Mouse (Mus musculus) MEL (cell line): ENCODE results near the gene Alkbh4. TPM values are rescaled to one million over a fixed set of nuclear protein-coding genes. Genes with fewer than 3 reads are reported as not detected.

Source experiments
- DNase-seq: peaks from one replicate; pipeline ENCODE4 v3.0.0; 2011; ENCODE audit warnings: low read depth, low spot score
- H3K27ac ChIP-seq: 2 replicates; pipeline ENCODE4 v1.5.1; 2012; ENCODE audit warnings: low read depth, mild to moderate bottlenecking, control low read depth, low read length, moderate library complexity; ENCODE audit not compliant: control insufficient read depth
- H3K27me3 ChIP-seq, 2 experiments: fragments of 150-350 bp in 1 of 2; sonication (generic) in 1 of 2; 2 replicates each; pipeline ENCODE4 v1.6.1; 2012; ENCODE audit warnings: low read length in 2 of 2, mild to moderate bottlenecking in 2 of 2, improper control_type of control experiment in 1 of 2, moderate library complexity in 1 of 2; ENCODE audit not compliant: insufficient read depth in 2 of 2, control insufficient read depth in 1 of 2
- H3K36me3 ChIP-seq, 2 experiments: 2 replicates each; pipeline ENCODE4 v1.6.1; 2012 to 2014; ENCODE audit warnings: low read length in 2 of 2, improper control_type of control experiment in 1 of 2, inconsistent platforms in 1 of 2, mild to moderate bottlenecking in 1 of 2; ENCODE audit not compliant: insufficient read depth in 2 of 2, control insufficient read depth in 1 of 2
- H3K4me1 ChIP-seq, 2 experiments: fragments of 150-350 bp in 1 of 2; sonication (generic) in 1 of 2; 2 replicates each; pipeline ENCODE4 v1.6.1; 2012; ENCODE audit warnings: low read length in 2 of 2, improper control_type of control experiment in 1 of 2, mild to moderate bottlenecking in 1 of 2; ENCODE audit not compliant: insufficient read depth in 2 of 2, control insufficient read depth in 1 of 2
- H3K4me3 ChIP-seq, 2 experiments: fragments of 150-350 bp in 1 of 2; sonication (generic) in 1 of 2; 2 replicates each; pipeline ENCODE4 v1.5.1; 2012; ENCODE audit warnings: low read depth in 2 of 2, low read length in 2 of 2, mild to moderate bottlenecking in 2 of 2, moderate library complexity in 2 of 2, control low read depth in 1 of 2, improper control_type of control experiment in 1 of 2; ENCODE audit not compliant: control insufficient read depth in 1 of 2, insufficient read depth in 1 of 2
- H3K79me2 ChIP-seq: 2 replicates; pipeline ENCODE4 v1.6.1; 2012; ENCODE audit warnings: mild to moderate bottlenecking, low read length, moderate library complexity; ENCODE audit not compliant: control insufficient read depth, poor library complexity, insufficient read depth
- H3K9ac ChIP-seq: 2 replicates; pipeline ENCODE4 v1.6.1; 2012; ENCODE audit warnings: low read depth, mild to moderate bottlenecking, control low read depth, low read length, moderate library complexity; ENCODE audit not compliant: control insufficient read depth, poor library complexity, severe bottlenecking
- H3K9me3 ChIP-seq: fragments of 150-350 bp; sonication (generic); replicated peaks from 2 replicates; pipeline ENCODE4 v1.6.1; 2012; ENCODE audit warnings: mild to moderate bottlenecking, low read length, improper control_type of control experiment, moderate library complexity; ENCODE audit not compliant: insufficient read depth
- CHD2 ChIP-seq: IDR thresholded peaks from 2 replicates; pipeline ENCODE4 v1.6.1; 2011; ENCODE audit warnings: low read length, improper control_type of control experiment
- CTCF ChIP-seq, 3 experiments: IDR thresholded peaks in 2 of 3; conservative IDR thresholded peaks in 1 of 3; 2 replicates each; pipeline ENCODE4 v1.5.1; 2011 to 2012; ENCODE audit warnings: low read length in 3 of 3, low read depth in 2 of 3, mild to moderate bottlenecking in 2 of 3, improper control_type of control experiment in 1 of 3, inconsistent platforms in 1 of 3, mixed read lengths in 1 of 3, moderate library complexity in 1 of 3; ENCODE audit not compliant: control insufficient read depth in 1 of 3, insufficient read depth in 1 of 3, poor library complexity in 1 of 3, severe bottlenecking in 1 of 3
- E2F4 ChIP-seq: IDR thresholded peaks from 2 replicates; pipeline ENCODE4 v1.6.1; 2011; ENCODE audit warnings: low read depth, low read length, improper control_type of control experiment, borderline replicate concordance
- ELF1 ChIP-seq: IDR thresholded peaks from 2 replicates; pipeline ENCODE4 v1.6.1; 2014; ENCODE audit warnings: low read depth, mild to moderate bottlenecking, inconsistent platforms, low read length, improper control_type of control experiment, moderate library complexity
- EP300 ChIP-seq, 2 experiments: IDR thresholded peaks; 2 replicates each; pipeline ENCODE4 v1.6.1; 2011; ENCODE audit warnings: improper control_type of control experiment in 2 of 2, low read length in 2 of 2, low read depth in 1 of 2, mild to moderate bottlenecking in 1 of 2
- HCFC1 ChIP-seq: IDR thresholded peaks from 2 replicates; pipeline ENCODE4 v1.6.1; 2012; ENCODE audit warnings: low read depth, mild to moderate bottlenecking, inconsistent platforms, low read length, improper control_type of control experiment, moderate library complexity
- JUND ChIP-seq: IDR thresholded peaks from 2 replicates; pipeline ENCODE4 v1.6.1; 2011; ENCODE audit warnings: low read depth, mild to moderate bottlenecking, improper control_type of control experiment, low read length
- KAT2A ChIP-seq: conservative IDR thresholded peaks from 2 replicates; pipeline ENCODE4 v1.6.1; 2012; ENCODE audit warnings: low read depth, low read length, improper control_type of control experiment, inconsistent platforms
- MEF2A ChIP-seq: IDR thresholded peaks from 2 replicates; pipeline ENCODE4 v1.6.1; 2014; ENCODE audit warnings: low read depth, mild to moderate bottlenecking, inconsistent platforms, low read length, improper control_type of control experiment; ENCODE audit not compliant: poor library complexity, insufficient replicate concordance, severe bottlenecking; ENCODE audit errors: extremely low read depth
- MYB ChIP-seq: IDR thresholded peaks from 2 replicates; pipeline ENCODE4 v1.6.1; 2011; ENCODE audit warnings: mild to moderate bottlenecking, low read depth, low read length, improper control_type of control experiment
- POLR2A ChIP-seq, 2 experiments: IDR thresholded peaks; 2 replicates each; pipeline ENCODE4 v1.6.1; 2011 to 2012; ENCODE audit warnings: low read length in 2 of 2, mild to moderate bottlenecking in 2 of 2, control low read depth in 1 of 2, improper control_type of control experiment in 1 of 2, low read depth in 1 of 2, moderate library complexity in 1 of 2; ENCODE audit not compliant: control insufficient read depth in 1 of 2, insufficient read depth in 1 of 2, poor library complexity in 1 of 2
- RAD21 ChIP-seq: IDR thresholded peaks from 2 replicates; pipeline ENCODE4 v1.6.1; 2011; ENCODE audit warnings: mild to moderate bottlenecking, low read depth, low read length, improper control_type of control experiment
- SIN3A ChIP-seq: IDR thresholded peaks from 2 replicates; pipeline ENCODE4 v1.6.1; 2012; ENCODE audit warnings: low read length, improper control_type of control experiment, inconsistent platforms
- SMC3 ChIP-seq: IDR thresholded peaks from 2 replicates; pipeline ENCODE4 v1.6.1; 2011; ENCODE audit warnings: low read depth, low read length, improper control_type of control experiment
- TCF12 ChIP-seq: IDR thresholded peaks from 2 replicates; pipeline ENCODE4 v1.6.1; 2014; ENCODE audit warnings: low read depth, mild to moderate bottlenecking, inconsistent platforms, low read length, improper control_type of control experiment, moderate library complexity
- UBTF ChIP-seq: IDR thresholded peaks from 2 replicates; pipeline ENCODE4 v1.6.1; 2012; ENCODE audit warnings: low read depth, mild to moderate bottlenecking, inconsistent platforms, low read length, improper control_type of control experiment, moderate library complexity, borderline replicate concordance; ENCODE audit not compliant: insufficient read depth
- USF2 ChIP-seq, 2 experiments: IDR thresholded peaks; 2 replicates each; pipeline ENCODE4 v1.6.1; 2011 to 2012; ENCODE audit warnings: improper control_type of control experiment in 2 of 2, low read length in 2 of 2, borderline replicate concordance in 1 of 2, inconsistent platforms in 1 of 2, low read depth in 1 of 2, mild to moderate bottlenecking in 1 of 2; ENCODE audit not compliant: insufficient read depth in 1 of 2
- ZC3H11A ChIP-seq: IDR thresholded peaks from 2 replicates; pipeline ENCODE4 v1.6.1; 2012; ENCODE audit warnings: low read depth, mild to moderate bottlenecking, inconsistent platforms, low read length, improper control_type of control experiment
- ZKSCAN1 ChIP-seq: IDR thresholded peaks from 2 replicates; pipeline ENCODE4 v1.6.1; 2012; ENCODE audit warnings: low read depth, mild to moderate bottlenecking, inconsistent platforms, low read length, improper control_type of control experiment, moderate library complexity
- polyA plus RNA-seq, 2 experiments: library from polyadenylated mRNA; stranded (reverse) in 1 of 2; unstranded in 1 of 2; fragments of >175 nt in 1 of 2; fragments of >200 nt in 1 of 2; gene quantifications; 2 replicates each; pipeline versions ENCODE4 v1.2.1 to v1.2.4; 2012; ENCODE audit warnings: low replicate concordance in 2 of 2, low read depth in 1 of 2; ENCODE audit not compliant: insufficient read length in 2 of 2, insufficient read depth in 1 of 2, missing spikeins in 1 of 2
- total RNA-seq: library from RNA; depleted of rRNA; stranded (reverse); fragments of 300-350 nt; gene quantifications from 2 replicates; pipeline ENCODE4 v1.2.3, GENCODE M21; 2012

Alkbh4 gene
- total and polyA plus RNA-seq, 3 experiments = 23.2 to 24.2 TPM; not detected in 1

GRCm38 (mm10) chr5:136091927-136092326 is 44.0 kb upstream of the Alkbh4 start:
- Histone ChIP-seq H3K4me1 (no peaks in the 10 kb centered on the region), H3K27me3 (no peaks in the 10 kb centered on the region), H3K79me2 (no peaks in the 10 kb centered on the region), H3K9me3 (no peaks in the 10 kb centered on the region), H3K4me3 (no peak overlapping the region), H3K36me3 (no peaks in the 10 kb centered on the region), H3K9ac (no peak overlapping the region), H3K27ac (no peak overlapping the region)
- no peak for TF ChIP-seq EP300 (IDR thresholded peaks at IDR 0.05; ENCODE audit: low read depth in 1 of 2, low read length in 2 of 2)
- no peak for TF ChIP-seq ELF1
- no peak for TF ChIP-seq POLR2A (IDR thresholded peaks at IDR 0.05; ENCODE audit: control insufficient read depth in 1 of 2, insufficient read depth in 1 of 2, low read depth in 1 of 2, low read length in 2 of 2, poor library complexity in 1 of 2)
- no peak for TF ChIP-seq RAD21
- no peak for TF ChIP-seq ZKSCAN1
- TF ChIP-seq ZC3H11A = no peak
- no peak for TF ChIP-seq MEF2A
- no peak for TF ChIP-seq JUND
- TF ChIP-seq SMC3 = no peak
- TF ChIP-seq CHD2 = no peak
- TF ChIP-seq USF2 (IDR thresholded peaks at IDR 0.05; ENCODE audit: borderline replicate concordance in 1 of 2, insufficient read depth in 1 of 2, low read depth in 1 of 2, low read length in 2 of 2) = no peak
- no peak for DNase-seq

GRCm38 (mm10) chr5:136094249-136095010 is 41.5 kb upstream of the Alkbh4 start:
- no peaks in the 10 kb centered on the region for H3K4me1 ChIP-seq
- H3K4me3 ChIP-seq = no peak overlapping the region
- no peak for DNase-seq
- TF ChIP-seq E2F4 = no peak
- TF ChIP-seq ELF1 = no peak
- TF ChIP-seq HCFC1 = no peak
- no peaks in the 10 kb centered on the region for H3K79me2 ChIP-seq
- H3K27me3 ChIP-seq = no peaks in the 10 kb centered on the region
- no peak overlapping the region for H3K9ac ChIP-seq
- H3K36me3 ChIP-seq = no peaks in the 10 kb centered on the region
- H3K9me3 ChIP-seq = no peaks in the 10 kb centered on the region
- no peak overlapping the region for H3K27ac ChIP-seq

GRCm38 (mm10) chr5:136095089-136095488 is 40.9 kb upstream of the Alkbh4 start:
- Histone ChIP-seq H3K36me3 (no peaks in the 10 kb centered on the region), H3K4me1 (no peaks in the 10 kb centered on the region), H3K9me3 (no peaks in the 10 kb centered on the region), H3K4me3 (no peak overlapping the region), H3K27me3 (no peaks in the 10 kb centered on the region), H3K27ac (no peak overlapping the region), H3K79me2 (no peaks in the 10 kb centered on the region), H3K9ac (no peak overlapping the region)
- no peak for DNase-seq
- no peak for TF ChIP-seq ZC3H11A
- no peak for TF ChIP-seq SIN3A
- TF ChIP-seq CTCF (IDR thresholded peaks at IDR 0.05 in 2 of 3, conservative IDR thresholded peaks at IDR 0.05 in 1 of 3; ENCODE audit: control insufficient read depth in 1 of 3, insufficient read depth in 1 of 3, low read depth in 2 of 3, low read length in 3 of 3, poor library complexity in 1 of 3, severe bottlenecking in 1 of 3) = no peak
- TF ChIP-seq MYB = no peak
- TF ChIP-seq UBTF = no peak
- TF ChIP-seq KAT2A = no peak
- TF ChIP-seq MEF2A = no peak
- no peak for TF ChIP-seq TCF12
